Mouse (Mus musculus) midbrain, embryonic 16.5 days (tissue): ENCODE data around the gene Ccdc85c. TPM values are rescaled to one million over a fixed set of nuclear protein-coding genes. Genes with fewer than 3 reads are reported as not detected.

Experiments
- ATAC-seq: fragments of 200-750 bp; cut with Nextera tagmentation; 2 replicates; pipeline ENCODE4 v1.8.0; 2017; ENCODE audit warnings: moderate TSS enrichment
- H3K27ac ChIP-seq: fragments of 300-500 bp; sonication (generic); 2 replicates; pipeline ENCODE4 v1.5.1; 2014; ENCODE audit warnings: mild to moderate bottlenecking, low read length, mixed read lengths
- H3K27me3 ChIP-seq: fragments of 300-500 bp; sonication (generic); 2 replicates; pipeline ENCODE4 v1.6.1; 2014; ENCODE audit warnings: low read depth, low read length, mixed read lengths; ENCODE audit not compliant: control insufficient read depth, insufficient read depth
- H3K36me3 ChIP-seq: fragments of 300-500 bp; sonication (generic); 2 replicates; pipeline ENCODE4 v1.6.1; 2014; ENCODE audit warnings: mild to moderate bottlenecking, low read length, moderate library complexity, mixed read lengths; ENCODE audit not compliant: control insufficient read depth, insufficient read depth
- H3K4me1 ChIP-seq: fragments of 300-500 bp; sonication (generic); 2 replicates; pipeline ENCODE4 v1.6.1; 2014; ENCODE audit warnings: mild to moderate bottlenecking, low read length, mixed read lengths; ENCODE audit not compliant: control insufficient read depth, insufficient read depth
- H3K4me2 ChIP-seq: fragments of 300-500 bp; sonication (generic); 2 replicates; pipeline ENCODE4 v1.6.1; 2014; ENCODE audit warnings: mild to moderate bottlenecking, low read length, mixed read lengths
- H3K4me3 ChIP-seq: fragments of 300-500 bp; sonication (generic); 2 replicates; pipeline ENCODE4 v1.5.1; 2014; ENCODE audit warnings: low read depth, mild to moderate bottlenecking, low read length, moderate library complexity, mixed read lengths
- H3K9ac ChIP-seq: fragments of 300-500 bp; sonication (generic); 2 replicates; pipeline ENCODE4 v1.6.1; 2014; ENCODE audit warnings: low read depth, low read length, mixed read lengths
- H3K9me3 ChIP-seq: fragments of 300-500 bp; sonication (generic); replicated peaks from 2 replicates; pipeline ENCODE4 v1.6.1; 2014; ENCODE audit warnings: mild to moderate bottlenecking, low read length, mixed read lengths; ENCODE audit not compliant: control insufficient read depth, poor library complexity, severe bottlenecking
- WGBS: fragments of 180-500 bp; shearing (Covaris S2); extraction: QIAGEN DNeasy Blood & Tissue Kit; methylation state at CpG from one replicate; pipeline ENCODE4 v1.1.7; 2014; 5-methylcytosine and 5-hydroxymethylcytosine counted together
- polyA plus RNA-seq: library from polyadenylated mRNA; unstranded; fragments of >200 nt; fragmentation: Nextera tagmentation; extraction: Ambion mirVana; gene quantifications from 2 replicates; pipeline ENCODE4 v1.2.1, GENCODE M21; 2015

Gene Ccdc85c
- polyA plus RNA-seq, 1 experiment from 2014 or later = 13.2 TPM

GRCm38 (mm10) chr12:108240953-108241588 is 34.2 kb downstream of the Ccdc85c start:
- WGBS = 4% methylated on average over 21 of the region's 21 CpGs
- H3K27me3 ChIP-seq = no peaks in the 10 kb centered on the region
- H3K4me2 ChIP-seq = peak overlapping the region; percentile 31
- peak overlapping the region; percentile 74 for H3K27ac ChIP-seq
- H3K9me3 ChIP-seq = no peaks in the 10 kb centered on the region
- peaks cover 64% of the 10 kb centered on the region for H3K4me1 ChIP-seq
- no peaks in the 10 kb centered on the region for H3K36me3 ChIP-seq
- peak overlapping the region; percentile 54 for H3K9ac ChIP-seq
- H3K4me3 ChIP-seq = no peak overlapping the region
- ATAC-seq = peak; percentile 28

GRCm38 (mm10) chr12:108240401-108240890 is 34.8 kb downstream of the Ccdc85c start:
- peaks cover 64% of the 10 kb centered on the region for H3K4me1 ChIP-seq
- H3K9me3 ChIP-seq = no peaks in the 10 kb centered on the region
- no peak for ATAC-seq
- H3K27me3 ChIP-seq = no peaks in the 10 kb centered on the region
- peak overlapping the region; percentile 54 for H3K9ac ChIP-seq
- peak overlapping the region; percentile 74 for H3K27ac ChIP-seq
- no peaks in the 10 kb centered on the region for H3K36me3 ChIP-seq
- WGBS = 55% methylated on average over 13 of the region's 13 CpGs
- H3K4me3 ChIP-seq = no peak overlapping the region
- peak overlapping the region; percentile 31 for H3K4me2 ChIP-seq

DNA sequence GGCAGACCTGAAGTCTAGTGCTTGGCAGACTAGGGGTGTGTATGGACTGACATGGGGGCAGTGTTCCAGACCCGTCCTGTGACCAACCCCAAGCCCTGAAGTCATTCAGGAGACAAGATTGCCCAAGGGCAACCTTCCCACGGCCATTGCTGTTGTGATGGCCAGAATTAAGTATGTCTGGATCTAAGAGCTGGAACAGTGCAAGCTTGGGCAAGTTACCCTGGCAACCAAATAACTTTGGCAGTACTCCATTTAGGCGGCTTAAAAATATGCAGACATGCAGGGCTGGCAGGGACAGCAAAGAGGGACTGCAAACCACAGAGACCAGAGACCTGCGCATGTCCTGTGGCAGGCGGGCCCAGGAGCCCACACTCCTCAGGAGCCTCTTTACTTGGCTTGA is 35.8 kb downstream of the Ccdc85c start:
- Histone ChIP-seq H3K27me3 (no peaks in the 10 kb centered on the region), H3K4me2 (no peak overlapping the region), H3K4me1 (peaks cover 54% of the 10 kb centered on the region), H3K4me3 (no peak overlapping the region), H3K36me3 (no peaks in the 10 kb centered on the region), H3K9me3 (no peaks in the 10 kb centered on the region), H3K27ac (peak overlapping the region; percentile 61), H3K9ac (0 out of 2 replicates have a peak overlapping the region, but pooled peaks have one; percentile 25)
- peak; percentile 46; the same call in 1 of the 2 replicates for ATAC-seq
- WGBS = 27% methylated on average over 5 of the region's 5 CpGs

- no peaks in the 10 kb centered on the region for H3K27me3 ChIP-seq
- no peak overlapping the region for H3K27ac ChIP-seq
- H3K9me3 ChIP-seq = no peaks in the 10 kb centered on the region
- no peak for ATAC-seq
- no peak overlapping the region for H3K4me3 ChIP-seq
- no peaks in the 10 kb centered on the region for H3K36me3 ChIP-seq
- H3K4me1 ChIP-seq = peaks cover 51% of the 10 kb centered on the region
- WGBS = 84% methylated on average over 17 of the region's 17 CpGs
- no peak overlapping the region for H3K9ac ChIP-seq
- H3K4me2 ChIP-seq = no peak overlapping the region
Measured at GRCm38 (mm10) chr12:108238395-108239035, 36.7 kb downstream of the Ccdc85c start.

- H3K27me3 ChIP-seq = no peaks in the 10 kb centered on the region
- no peak for ATAC-seq
- H3K36me3 ChIP-seq = no peaks in the 10 kb centered on the region
- H3K9me3 ChIP-seq = no peaks in the 10 kb centered on the region
- H3K27ac ChIP-seq = no peak overlapping the region
- H3K9ac ChIP-seq = no peak overlapping the region
- 73% methylated on average over 6 of the region's 6 CpGs for WGBS
- H3K4me3 ChIP-seq = no peak overlapping the region
- peaks cover 47% of the 10 kb centered on the region for H3K4me1 ChIP-seq
- H3K4me2 ChIP-seq = no peak overlapping the region
Measured at GRCm38 (mm10) chr12:108237300-108238006, 37.8 kb downstream of the Ccdc85c start.

DNA sequence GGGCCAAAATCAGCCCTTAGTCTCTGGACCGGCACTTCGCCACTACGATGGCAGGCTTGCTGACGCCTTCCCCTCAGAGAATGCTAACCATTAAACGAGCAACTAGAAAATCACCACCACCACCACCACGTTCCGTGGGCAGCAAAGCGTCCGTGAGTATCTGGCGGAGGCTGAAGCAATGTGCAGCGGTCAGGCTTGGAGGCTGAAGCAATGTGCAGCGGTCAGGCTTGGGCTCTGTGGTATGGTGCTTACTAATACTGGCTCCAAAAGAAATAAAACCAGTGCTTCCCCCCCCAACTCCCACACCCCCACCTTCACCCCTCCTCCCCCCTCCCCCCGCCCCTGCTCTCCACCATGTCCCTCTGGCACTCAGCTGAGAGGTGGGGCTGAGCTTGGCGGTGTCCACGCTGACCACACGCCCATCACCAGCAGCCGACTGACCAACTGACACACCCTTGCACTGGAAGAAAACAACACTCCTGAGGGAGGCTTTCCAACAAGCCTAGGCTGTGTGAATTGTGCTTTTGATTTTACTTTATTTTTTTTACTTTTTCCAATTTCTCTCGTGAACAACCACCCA is 39.2 kb downstream of the Ccdc85c start:
- H3K27ac ChIP-seq = no peak overlapping the region
- no peak overlapping the region for H3K9ac ChIP-seq
- H3K4me3 ChIP-seq = no peak overlapping the region
- no peak overlapping the region for H3K4me2 ChIP-seq
- no peaks in the 10 kb centered on the region for H3K36me3 ChIP-seq
- H3K4me1 ChIP-seq = peaks cover 45% of the 10 kb centered on the region
- ATAC-seq = no peak
- 70% methylated on average over 15 of the region's 18 CpGs for WGBS
- H3K9me3 ChIP-seq = no peaks in the 10 kb centered on the region
- H3K27me3 ChIP-seq = no peaks in the 10 kb centered on the region

DNA sequence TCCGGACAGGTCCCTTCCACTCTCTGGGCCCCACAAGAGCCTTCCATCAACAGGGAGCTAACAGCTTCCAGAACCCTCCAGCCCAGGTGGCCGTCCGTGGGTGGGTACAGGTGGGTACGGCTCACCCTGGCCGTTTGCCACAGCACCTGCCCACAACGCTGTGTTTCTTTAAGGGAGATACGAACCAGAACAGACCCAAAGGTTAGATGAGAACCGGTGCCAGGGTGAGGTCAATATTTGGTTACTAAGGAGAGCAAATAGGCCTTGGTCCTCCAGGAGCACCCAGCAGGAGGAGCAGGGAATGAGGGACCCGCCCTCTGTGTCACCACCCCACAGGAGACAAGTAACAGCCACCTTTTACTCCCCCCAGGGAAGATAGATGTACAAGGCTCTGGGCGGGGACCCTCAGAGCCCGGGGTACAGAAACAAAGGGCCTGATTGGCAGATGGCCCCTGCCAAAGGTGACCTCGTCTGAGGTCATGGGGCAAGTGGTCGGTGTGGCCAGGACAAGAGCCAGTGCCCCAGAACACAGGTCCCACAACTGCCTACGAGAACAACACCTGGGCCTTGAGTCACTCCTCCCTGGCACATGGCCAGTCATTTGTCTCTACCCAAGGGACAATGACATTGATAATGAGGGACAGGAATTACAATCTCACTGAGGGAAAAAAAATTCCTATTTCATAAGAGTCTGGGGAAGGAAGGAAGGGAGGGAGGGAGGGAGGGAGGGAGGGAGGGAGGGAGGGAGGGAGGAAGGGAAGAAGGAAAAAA is 40.2 kb downstream of the Ccdc85c start:
- no peaks in the 10 kb centered on the region for H3K9me3 ChIP-seq
- peaks cover 37% of the 10 kb centered on the region for H3K4me1 ChIP-seq
- H3K36me3 ChIP-seq = no peaks in the 10 kb centered on the region
- WGBS = 85% methylated on average over 14 of the region's 14 CpGs
- no peak for ATAC-seq
- H3K27me3 ChIP-seq = no peaks in the 10 kb centered on the region
- no peak overlapping the region for H3K9ac ChIP-seq
- H3K4me2 ChIP-seq = no peak overlapping the region
- no peak overlapping the region for H3K4me3 ChIP-seq
- no peak overlapping the region for H3K27ac ChIP-seq

DNA sequence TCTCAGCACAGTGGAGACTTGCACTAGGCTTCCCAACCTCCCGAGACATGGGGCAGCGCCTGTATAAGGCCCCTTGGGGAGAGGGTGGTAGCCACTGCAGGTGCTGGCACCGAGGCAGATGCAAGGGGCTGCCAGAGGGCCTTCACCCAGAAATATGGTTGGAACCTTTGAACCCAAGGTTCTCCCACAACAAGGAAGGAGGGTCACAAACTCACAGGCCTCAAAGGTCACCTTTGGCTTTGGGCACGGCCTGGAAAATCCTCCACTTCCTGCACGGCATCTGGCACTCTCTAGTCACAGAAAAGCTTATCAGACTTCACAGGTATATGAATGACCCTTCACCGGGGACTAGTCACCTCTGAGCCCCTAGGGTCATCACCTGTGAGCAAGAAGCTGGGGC is 41.5 kb downstream of the Ccdc85c start:
- H3K36me3 ChIP-seq = no peaks in the 10 kb centered on the region
- H3K27ac ChIP-seq = no peak overlapping the region
- H3K9me3 ChIP-seq = no peaks in the 10 kb centered on the region
- no peak overlapping the region for H3K4me3 ChIP-seq
- no peak for ATAC-seq
- H3K4me2 ChIP-seq = no peak overlapping the region
- 94% methylated on average over 6 of the region's 6 CpGs for WGBS
- peaks cover 25% of the 10 kb centered on the region for H3K4me1 ChIP-seq
- no peaks in the 10 kb centered on the region for H3K27me3 ChIP-seq
- H3K9ac ChIP-seq = no peak overlapping the region
